Mouse (Mus musculus) lung, postnatal 0 days (tissue): ENCODE data around the gene Olfr707. TPM values are rescaled to one million over a fixed set of nuclear protein-coding genes. Genes with fewer than 3 reads are reported as not detected.

Experiments
- ATAC-seq: fragments of 200-750 bp; cut with Nextera tagmentation; 2 replicates; pipeline ENCODE4 v1.8.0; 2017; ENCODE audit warnings: moderate library complexity
- DNase-seq: peaks from one replicate; pipeline ENCODE4 v3.0.0-alpha.2; 2016; ENCODE audit warnings: low spot score
- H3K27ac ChIP-seq: fragments of 300-500 bp; sonication (generic); 2 replicates; pipeline ENCODE4 v1.5.1; 2014; ENCODE audit warnings: antibody characterized with exemption, mild to moderate bottlenecking, low read length, mixed read lengths
- H3K27me3 ChIP-seq: fragments of 300-500 bp; sonication (generic); replicated peaks from 2 replicates; pipeline ENCODE4 v1.6.1; 2014; ENCODE audit warnings: low read length, mixed read lengths; ENCODE audit not compliant: insufficient read depth
- H3K36me3 ChIP-seq: fragments of 300-500 bp; sonication (generic); 2 replicates; pipeline ENCODE4 v1.6.1; 2014; ENCODE audit warnings: low read length, mixed read lengths; ENCODE audit not compliant: insufficient read depth
- H3K4me1 ChIP-seq: fragments of 300-500 bp; sonication (generic); 2 replicates; pipeline ENCODE4 v1.6.1; 2014; ENCODE audit warnings: antibody characterized with exemption, low read depth, low read length, mixed read lengths; ENCODE audit not compliant: insufficient read depth
- H3K4me2 ChIP-seq: fragments of 300-500 bp; sonication (generic); replicated peaks from 2 replicates; pipeline ENCODE4 v1.6.1; 2014; ENCODE audit warnings: low read depth, mild to moderate bottlenecking, low read length, moderate library complexity, mixed read lengths
- H3K4me3 ChIP-seq: fragments of 300-500 bp; sonication (generic); 2 replicates; pipeline ENCODE4 v1.5.1; 2014; ENCODE audit warnings: low read depth, low read length
- H3K9ac ChIP-seq: fragments of 300-500 bp; sonication (generic); replicated peaks from 2 replicates; pipeline ENCODE4 v1.6.1; 2014; ENCODE audit warnings: low read depth, mild to moderate bottlenecking
- H3K9me3 ChIP-seq: fragments of 300-500 bp; sonication (generic); 2 replicates; pipeline ENCODE4 v1.6.1; 2016; ENCODE audit warnings: low read length, mixed read lengths
- CTCF ChIP-seq: IDR thresholded peaks from 2 replicates; pipeline ENCODE4 v1.5.1; 2016; ENCODE audit warnings: antibody characterized with exemption, mild to moderate bottlenecking
- EP300 ChIP-seq: IDR thresholded peaks from 2 replicates; pipeline ENCODE4 v1.6.1; 2016; ENCODE audit warnings: antibody characterized with exemption, mild to moderate bottlenecking, control low read depth
- WGBS: fragments of 180-500 bp; shearing (Covaris S2); extraction: QIAGEN DNeasy Blood & Tissue Kit; methylation state at CpG from one replicate; pipeline ENCODE4 v1.1.7; 2014; 5-methylcytosine and 5-hydroxymethylcytosine counted together
- polyA plus RNA-seq: library from polyadenylated mRNA; unstranded; fragments of >200 nt; fragmentation: Nextera tagmentation; extraction: Ambion mirVana; gene quantifications from 2 replicates; pipeline ENCODE4 v1.2.1, GENCODE M21; 2015

The Olfr707 gene
- polyA plus RNA-seq, 1 experiment from 2014 or later, result not detected

GRCm38 (mm10) chr7:106862885-106863284 lies 38.2 kb downstream of the Olfr707 start, which contains the start of gene Olfr704:
Gene Olfr704 (plus strand): TSS chr7:106863185.
- Histone ChIP-seq H3K4me1 (no peaks in the 10 kb centered on the region), H3K27me3 (no peaks in the 10 kb centered on the region), H3K4me2 (no peak within 1 kb of the TSS), H3K27ac (no peak within 1 kb of the TSS), H3K9me3 (no peaks in the 10 kb centered on the region), H3K9ac (no peak within 1 kb of the TSS), H3K36me3 (no peaks in the 10 kb centered on the region), H3K4me3 (no peak within 1 kb of the TSS)
- no peak for ATAC-seq
- no peak for TF ChIP-seq CTCF
- TF ChIP-seq EP300, result no peak
- no peak for DNase-seq

DNA sequence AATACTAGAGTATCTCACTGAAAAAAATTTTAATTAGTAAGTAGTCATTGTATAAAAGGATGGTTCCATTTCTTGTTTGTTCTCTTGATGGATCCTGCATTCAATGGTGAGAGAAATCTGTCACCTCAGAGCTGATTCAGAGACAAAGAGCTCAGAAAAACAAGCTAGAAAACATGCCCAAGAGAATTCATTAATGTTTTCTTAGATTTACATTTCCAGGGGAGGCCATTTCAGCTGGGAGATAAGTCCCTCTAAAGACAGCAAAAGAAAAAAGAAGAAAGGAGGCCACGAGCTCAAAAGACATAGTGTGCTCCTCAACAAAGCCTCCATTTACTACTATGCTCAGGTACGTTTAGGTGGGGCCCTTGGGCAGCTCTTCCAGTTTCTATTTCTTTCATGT lies 58.0 kb downstream of the Olfr707 start, which contains the start of gene Olfr703:
Gene Olfr703 (plus strand): TSS at position 301 of the 400 bp plus-strand sequence.
- Histone ChIP-seq H3K27me3 (no peaks in the 10 kb centered on the region), H3K27ac (no peak within 1 kb of the TSS), H3K9me3 (no peaks in the 10 kb centered on the region), H3K4me3 (no peak within 1 kb of the TSS), H3K4me2 (no peak within 1 kb of the TSS), H3K9ac (no peak within 1 kb of the TSS), H3K36me3 (no peaks in the 10 kb centered on the region), H3K4me1 (no peaks in the 10 kb centered on the region)
- DNase-seq, result no peak
- no peak for ATAC-seq
- 44% methylated on average over 2 of the region's 2 CpGs for WGBS
- TF ChIP-seq CTCF (no peak), EP300 (no peak)

Other genes starting within 250 kb of the Olfr707 start
- not detected in 2 replicates for gene Olfr693, start 220.7 kb downstream of the Olfr707 start, polyA plus RNA-seq
- gene Olfr694, start 209.4 kb downstream of the Olfr707 start, polyA plus RNA-seq, result not detected in 2 replicates
- not detected in 2 replicates for gene Olfr695, start 184.8 kb downstream of the Olfr707 start, polyA plus RNA-seq
- not detected in 2 replicates for gene Olfr697, start 158.8 kb downstream of the Olfr707 start, polyA plus RNA-seq
- not detected in 2 replicates for gene Olfr698, start 145.8 kb downstream of the Olfr707 start, polyA plus RNA-seq
- not detected in 2 replicates for gene Olfr699, start 108.0 kb downstream of the Olfr707 start, polyA plus RNA-seq
- not detected in 2 replicates for gene Olfr700, start 92.4 kb downstream of the Olfr707 start, polyA plus RNA-seq
- not detected in 2 replicates for gene Olfr701, start 87.1 kb downstream of the Olfr707 start, polyA plus RNA-seq
- gene Olfr702, start 67.3 kb downstream of the Olfr707 start, polyA plus RNA-seq, result not detected in 2 replicates
- not detected in 2 replicates for gene Olfr703, start 57.9 kb downstream of the Olfr707 start, polyA plus RNA-seq
- gene Olfr704, start 38.1 kb downstream of the Olfr707 start, polyA plus RNA-seq, result not detected in 2 replicates
- gene Olfr705, start 24.4 kb downstream of the Olfr707 start, polyA plus RNA-seq, result not detected in 2 replicates
- gene Olfr706, start 13.1 kb downstream of the Olfr707 start, polyA plus RNA-seq, result not detected in 2 replicates
- gene Olfr1532-ps1, start 6.8 kb upstream of the Olfr707 start, polyA plus RNA-seq, result not detected in 2 replicates
- gene Olfr709-ps1, start 31.0 kb upstream of the Olfr707 start, polyA plus RNA-seq, result not detected in 2 replicates
- gene Olfr710, start 47.1 kb upstream of the Olfr707 start, polyA plus RNA-seq, result not detected in 2 replicates
- gene Olfr6, start 62.7 kb upstream of the Olfr707 start, polyA plus RNA-seq, result not detected in 2 replicates
- gene Olfr711, start 74.2 kb upstream of the Olfr707 start, polyA plus RNA-seq, result not detected in 2 replicates
- not detected in 2 replicates for gene Olfr2, start 104.8 kb upstream of the Olfr707 start, polyA plus RNA-seq
- not detected in 2 replicates for gene Olfr713, start 129.9 kb upstream of the Olfr707 start, polyA plus RNA-seq
- not detected in 2 replicates for gene Olfr714, start 169.7 kb upstream of the Olfr707 start, polyA plus RNA-seq
- not detected in 2 replicates for gene Olfr17, start 192.0 kb upstream of the Olfr707 start, polyA plus RNA-seq
- not detected in 2 replicates for gene Olfr715b, start 209.1 kb upstream of the Olfr707 start, polyA plus RNA-seq
- not detected in 2 replicates for gene Olfr715, start 229.8 kb upstream of the Olfr707 start, polyA plus RNA-seq
- not detected in 2 replicates for gene Olfr716, start 237.1 kb upstream of the Olfr707 start, polyA plus RNA-seq